ENCODE assay signal across 25 mouse cellular contexts in genomic region chr19:25336731-25337130, GRCm38 (mm10).
DNase-seq lines count a peak whose midpoint lies in the region; ATAC-seq and TF ChIP-seq lines count a peak whose summit lies in the region.
"Had no signal": no experiment of that assay in that cellular context is flagged by ENCODE, and none has a peak within 500 bp of the region (broad histone marks: within the 10 kb centered on the region; RNA-seq: fewer than 3 reads in every experiment).

No protein-coding gene starts in this region.

- H3K9me3 ChIP-seq in liver, embryonic 11.5 days (ENCODE audit: control insufficient read depth, low read length) = no peaks in the 10 kb centered on the region
- no peaks in the 10 kb centered on the region for H3K9me3 ChIP-seq in liver, embryonic 14.5 days (ENCODE audit: control insufficient read depth, low read length)
- H3K9me3 ChIP-seq in intestine, postnatal 0 days (ENCODE audit: control insufficient read depth) = no peaks in the 10 kb centered on the region
- H3K9me3 ChIP-seq: embryonic facial prominence, embryonic 10.5 days; embryonic facial prominence, embryonic 13.5 days; forebrain, embryonic 12.5 days; forebrain, embryonic 15.5 days; hindbrain, embryonic 10.5 days; hindbrain, embryonic 13.5 days had no signal

- TF ChIP-seq EP300 in liver, embryonic 14.5 days (IDR thresholded peaks at IDR 0.05; ENCODE audit: low read depth) = no peak

- WGBS in liver, embryonic 11.5 days = 59% methylated on average over 8 of the region's 8 CpGs
- WGBS in liver, embryonic 14.5 days (ENCODE audit: insufficient replicate concordance) = 24% methylated on average over 8 of the region's 8 CpGs
- WGBS in intestine, postnatal 0 days = 80% methylated on average over 8 of the region's 8 CpGs

- H3K4me1 ChIP-seq in liver, embryonic 11.5 days (replicated peaks; ENCODE audit: control insufficient read depth, insufficient read depth, low read length) = peaks cover 8% of the 10 kb centered on the region
- peaks cover 3 to 14% of the 10 kb centered on the region in 2 experiments; a peak in 2 of 4 replicates for H3K4me1 ChIP-seq in liver, embryonic 14.5 days (replicated peaks; ENCODE audit: control insufficient read depth in 2 of 2, insufficient read depth in 2 of 2, low read length in 1 of 2)
- no peaks in the 10 kb centered on the region for H3K4me1 ChIP-seq in intestine, postnatal 0 days (replicated peaks; ENCODE audit: control insufficient read depth, insufficient read depth, low read length)
- H3K4me1 ChIP-seq: forebrain, embryonic 15.5 days had no signal

- no peak for DNase-seq in liver, embryonic 11.5 days (ENCODE audit: low spot score)
- DNase-seq in liver = no peak
- no peak for DNase-seq in liver, embryonic 14.5 days (ENCODE audit: low read depth in 3 of 3, low spot score in 3 of 3)
- no peak for DNase-seq in Muller cell, postnatal 12 days (ENCODE audit: inconsistent ontology term)
- DNase-seq in embryo, embryonic 11 days = no peak
- DNase-seq: adrenal gland, adult 8-10 months; adrenal gland, postnatal 36 days; cerebellum, adult 11 months; cerebellum, adult 2 months; cerebellum, adult 9-11 months; cerebellum, postnatal 25 days; gastrocnemius, postnatal 10 days; gastrocnemius, postnatal 36 days; heart, postnatal 36 days had no signal

- no peak overlapping the region for H3K9ac ChIP-seq in liver, embryonic 11.5 days (ENCODE audit: low read depth, low read length)
- no peak overlapping the region for H3K9ac ChIP-seq in liver, embryonic 14.5 days (replicated peaks)
- no peak overlapping the region for H3K9ac ChIP-seq in intestine, postnatal 0 days (ENCODE audit: low read depth, low read length)
- H3K9ac ChIP-seq: embryonic facial prominence, embryonic 13.5 days; forebrain, embryonic 12.5 days; forebrain, embryonic 15.5 days; hindbrain, embryonic 13.5 days had no signal

- ATAC-seq in liver, embryonic 11.5 days (replicated peaks; ENCODE audit: low FRiP score) = peak; percentile 45; the same call in 1 of the 2 replicates
- ATAC-seq in liver, embryonic 14.5 days (ENCODE audit: insufficient read depth) = peak; percentile 45; the same call in 1 of the 2 replicates
- peak; percentile 45; the same call in 1 of the 2 replicates for ATAC-seq in megakaryocyte-erythroid progenitor cell, adult 5-6 weeks (replicated peaks; ENCODE audit: low FRiP score, low TSS enrichment, poor library complexity, severe bottlenecking)
- no peak for ATAC-seq in intestine, postnatal 0 days
- ATAC-seq: forebrain, embryonic 15.5 days; hindbrain, embryonic 16.5 days had no signal

- no peaks in the 10 kb centered on the region for H3K27me3 ChIP-seq in liver, embryonic 11.5 days (replicated peaks; ENCODE audit: control insufficient read depth, insufficient read depth, low read length)
- H3K27me3 ChIP-seq in liver, embryonic 14.5 days (ENCODE audit: control insufficient read depth, insufficient read depth, low read length) = no peaks in the 10 kb centered on the region
- H3K27me3 ChIP-seq in intestine, postnatal 0 days (replicated peaks; ENCODE audit: control insufficient read depth, insufficient read depth, low read length) = no peaks in the 10 kb centered on the region
- H3K27me3 ChIP-seq: embryonic facial prominence, embryonic 13.5 days; forebrain, embryonic 12.5 days; forebrain, embryonic 15.5 days; hindbrain, embryonic 13.5 days had no signal

- H3K4me3 ChIP-seq in liver, embryonic 11.5 days (ENCODE audit: low read depth, low read length) = no peak overlapping the region
- no peak overlapping the region for H3K4me3 ChIP-seq in liver, embryonic 14.5 days (ENCODE audit: insufficient read depth in 1 of 2, low read depth in 2 of 2, low read length in 2 of 2)
- no peak overlapping the region for H3K4me3 ChIP-seq in intestine, postnatal 0 days (ENCODE audit: low read depth, low read length)
- H3K4me3 ChIP-seq: embryonic facial prominence, embryonic 10.5 days; embryonic facial prominence, embryonic 13.5 days; erythroblast, embryonic 14.5 days; forebrain, embryonic 12.5 days; forebrain, embryonic 15.5 days; hindbrain, embryonic 10.5 days; hindbrain, embryonic 13.5 days had no signal

- H3K36me3 ChIP-seq in liver, embryonic 11.5 days (ENCODE audit: control insufficient read depth, insufficient read depth, low read length) = no peaks in the 10 kb centered on the region
- no peaks in the 10 kb centered on the region for H3K36me3 ChIP-seq in liver, embryonic 14.5 days (replicated peaks; ENCODE audit: control insufficient read depth, insufficient read depth, low read depth)
- no peaks in the 10 kb centered on the region for H3K36me3 ChIP-seq in intestine, postnatal 0 days (ENCODE audit: control insufficient read depth, insufficient read depth)
- H3K36me3 ChIP-seq: embryonic facial prominence, embryonic 10.5 days; embryonic facial prominence, embryonic 13.5 days; forebrain, embryonic 12.5 days; forebrain, embryonic 15.5 days; hindbrain, embryonic 10.5 days; hindbrain, embryonic 13.5 days had no signal

- H3K27ac ChIP-seq in liver, embryonic 11.5 days (ENCODE audit: low read depth, low read length) = no peak overlapping the region
- no peak overlapping the region for H3K27ac ChIP-seq in liver, embryonic 14.5 days
- H3K27ac ChIP-seq in intestine, postnatal 0 days (ENCODE audit: low read depth, low read length) = no peak overlapping the region
- H3K27ac ChIP-seq: embryonic facial prominence, embryonic 10.5 days; embryonic facial prominence, embryonic 13.5 days; forebrain, embryonic 12.5 days; forebrain, embryonic 15.5 days; hindbrain, embryonic 10.5 days; hindbrain, embryonic 13.5 days had no signal

- TF ChIP-seq CTCF in liver, embryonic 14.5 days (IDR thresholded peaks at IDR 0.05; ENCODE audit: low read depth) = no peak
- no peak for TF ChIP-seq CTCF in intestine, postnatal 0 days (IDR thresholded peaks at IDR 0.05; ENCODE audit: low read depth)

- H3K4me2 ChIP-seq in liver, embryonic 11.5 days = no peak overlapping the region
- H3K4me2 ChIP-seq in liver, embryonic 14.5 days (ENCODE audit: low read depth) = no peak overlapping the region
- H3K4me2 ChIP-seq in intestine, postnatal 0 days (replicated peaks; ENCODE audit: low read depth) = no peak overlapping the region
- H3K4me2 ChIP-seq: embryonic facial prominence, embryonic 13.5 days; forebrain, embryonic 12.5 days; forebrain, embryonic 15.5 days; heart, embryonic 11.5 days; hindbrain, embryonic 13.5 days had no signal
